Mouse (Mus musculus) urinary bladder, postnatal 4 days (tissue): Measurements from ENCODE around the gene Arhgap15.

Experiments used
- DNase-seq, 2 experiments: peaks; one replicate each; pipeline ENCODE4 v3.0.0; 2021 to 2022; ENCODE audit warnings: low spot score in 2 of 2

Gene Arhgap15

GRCm38 (mm10) chr2:44444938-44445337, 696.3 kb downstream of the Arhgap15 start:
- DNase-seq: no peak
